Mouse (Mus musculus): Measurements from ENCODE around the gene Rbm12b1. TPM values are rescaled to one million over a fixed set of nuclear protein-coding genes. Genes with fewer than 3 reads are reported as not detected.
"Not testable (repeated sequence)": the region's sequence is repeated elsewhere in the genome, so short reads cannot be mapped to it uniquely, and the experiment has no call there.

Rbm12b1 gene
- total RNA-seq (2021): 10 to 100 TPM; 17.0 to 22.9 TPM
- long read RNA-seq, experiment 1, partial matches to known transcripts: 2 of 7 reads
- long read RNA-seq, experiment 1, other reads (novel, unspliced or antisense): 3 of 7 reads
- long read RNA-seq, experiment 2, partial matches to known transcripts: 1 of 10 reads
- long read RNA-seq, experiment 2, other reads (novel, unspliced or antisense): 5 of 10 reads

GRCm38 (mm10) chr4:12140141-12140567 is at the start of gene Rbm12b1:
TSS of gene Rbm12b1 (plus strand) at chr4:12140264.
- peak within 1 kb of the TSS; percentile 82 for H3K27ac ChIP-seq
- intact Hi-C loops (cut with DNase I): not testable (repeated sequence)
- peak within 1 kb of the TSS; percentile 54 for H3K4me3 ChIP-seq
- DNase-seq (ENCODE audit: extremely low spot score in 1 of 2, low spot score in 2 of 2): peak; percentile 79

- intact Hi-C loops (cut with DNase I); DNase-seq (ENCODE audit: extremely low spot score in 1 of 2, low spot score in 2 of 2); H3K27ac ChIP-seq: not testable (repeated sequence)
- peak overlapping the region; percentile 44 for H3K4me3 ChIP-seq
These were observed 563 bp downstream of the Rbm12b1 start for GRCm38 (mm10) chr4:12140592-12141062.

- H3K27ac ChIP-seq; intact Hi-C loops (cut with DNase I); DNase-seq (ENCODE audit: extremely low spot score in 1 of 2, low spot score in 2 of 2): not testable (repeated sequence)
- peak overlapping the region; percentile 11; the same call in 1 of the 2 replicates for H3K4me3 ChIP-seq
These were observed 1.5 kb downstream of the Rbm12b1 start for GRCm38 (mm10) chr4:12141516-12141915.

- no peak overlapping the region for H3K4me3 ChIP-seq
- no peak for TF ChIP-seq CTCF (IDR thresholded peaks at IDR 0.05)
- no peak overlapping the region for H3K27ac ChIP-seq
- DNase-seq (ENCODE audit: extremely low spot score in 1 of 2, low spot score in 2 of 2): no peak
- intact Hi-C loops (cut with DNase I): no loop called here
These were observed 7.6 kb downstream of the Rbm12b1 start for GRCm38 (mm10) chr4:12147660-12148059.

- TF ChIP-seq CTCF (IDR thresholded peaks at IDR 0.05): no peak
- H3K4me3 ChIP-seq: peak overlapping the region; percentile 83
- peak overlapping the region; percentile 72 for H3K27ac ChIP-seq
- no peak for DNase-seq (ENCODE audit: extremely low spot score in 1 of 2, low spot score in 2 of 2)
- intact Hi-C loops (cut with DNase I): no loop called here
These were observed 30.9 kb downstream of the Rbm12b1 start for GRCm38 (mm10) chr4:12170986-12171317.

GRCm38 (mm10) chr4:12171318-12172091 is 31.4 kb downstream of the Rbm12b1 start, which contains the start of gene Fam92a:
TSS of gene Fam92a (minus strand) at chr4:12172015.
- intact Hi-C loops (cut with DNase I): no loop called here
- Histone ChIP-seq H3K4me3 (peak within 1 kb of the TSS; percentile 83), H3K27ac (peak within 1 kb of the TSS; percentile 72)
- peak; percentile 73 for DNase-seq (ENCODE audit: extremely low spot score in 1 of 2, low spot score in 2 of 2)
- no peak; the same call in 1 of the 2 replicates for TF ChIP-seq CTCF (IDR thresholded peaks at IDR 0.05)

GRCm38 (mm10) chr4:12178992-12179391 is 38.9 kb downstream of the Rbm12b1 start:
- intact Hi-C loops (cut with DNase I): no loop called here
- Histone ChIP-seq H3K27ac (no peak overlapping the region), H3K4me3 (no peak overlapping the region)
- TF ChIP-seq CTCF (IDR thresholded peaks at IDR 0.05): no peak
- DNase-seq (ENCODE audit: extremely low spot score in 1 of 2, low spot score in 2 of 2): peak; percentile 20 to 39

Other genes starting within 250 kb of the Rbm12b1 start
- gene Gm10604, start 159.0 kb upstream of the Rbm12b1 start, total RNA-seq (2021): not detected
- 10 to 100 TPM; 20.4 to 21.9 TPM for gene Rbm12b2, start 50.8 kb upstream of the Rbm12b1 start, total RNA-seq (2021)
- gene Fam92a, start 31.8 kb downstream of the Rbm12b1 start, total RNA-seq (2021): 10 to 100 TPM; 79.5 to 80.9 TPM

Measured in left cerebral cortex, adult 2 months (tissue).